Mouse (Mus musculus): ENCODE results near the gene Taf12. TPM values are rescaled to one million over a fixed set of nuclear protein-coding genes. Genes with fewer than 3 reads are reported as not detected.

Gene Taf12
- polyA plus RNA-seq, 2 experiments = 24.5 to 48.7 TPM

DNA sequence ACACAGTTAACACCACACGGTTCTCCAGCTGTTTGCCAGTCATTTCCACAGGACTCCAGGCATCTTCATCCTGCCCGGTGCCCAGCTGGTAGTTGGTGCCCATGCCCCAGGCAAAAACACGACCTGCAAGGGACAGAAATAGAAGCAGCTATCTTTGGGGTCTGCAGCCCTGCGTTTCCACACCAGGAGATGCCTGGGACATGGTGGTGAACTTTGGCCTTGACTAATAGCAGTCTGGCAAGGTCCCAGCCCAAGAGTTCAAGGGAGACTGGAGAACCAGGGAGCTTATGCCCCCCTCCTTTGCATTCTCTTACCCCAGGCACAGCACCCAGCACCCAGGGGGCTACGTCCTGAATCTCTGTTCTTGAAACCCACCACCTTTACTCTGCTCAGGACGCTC is 58.7 kb downstream of the Taf12 start:
- no peak overlapping the region for H3K27ac ChIP-seq
- DNase-seq (ENCODE audit: low read depth in 3 of 3, low spot score in 3 of 3) (no peak), ATAC-seq (ENCODE audit: insufficient read depth) (no peak)
- no peaks in the 10 kb centered on the region for H3K9me3 ChIP-seq (ENCODE audit: control insufficient read depth, low read length)
- no peak overlapping the region for H3K4me2 ChIP-seq (ENCODE audit: low read depth)
- TF ChIP-seq EP300 (IDR thresholded peaks at IDR 0.05; ENCODE audit: low read depth) = no peak
- TF ChIP-seq CTCF (IDR thresholded peaks at IDR 0.05; ENCODE audit: low read depth) = no peak
- H3K9ac ChIP-seq (replicated peaks) = no peak overlapping the region
- no peak overlapping the region for H3K4me3 ChIP-seq (ENCODE audit: insufficient read depth in 1 of 2, low read depth in 2 of 2, low read length in 2 of 2)
- peaks cover 9 to 12% of the 10 kb centered on the region in 2 experiments for H3K4me1 ChIP-seq (replicated peaks; ENCODE audit: control insufficient read depth in 2 of 2, insufficient read depth in 2 of 2, low read length in 1 of 2)
- H3K27me3 ChIP-seq (ENCODE audit: control insufficient read depth, insufficient read depth, low read length) = no peaks in the 10 kb centered on the region
- H3K36me3 ChIP-seq (replicated peaks; ENCODE audit: control insufficient read depth, insufficient read depth, low read depth) = peaks cover 60% of the 10 kb centered on the region
- 77% methylated on average over 6 of the region's 6 CpGs for whole genome bisulfite sequencing (ENCODE audit: insufficient replicate concordance)

DNA sequence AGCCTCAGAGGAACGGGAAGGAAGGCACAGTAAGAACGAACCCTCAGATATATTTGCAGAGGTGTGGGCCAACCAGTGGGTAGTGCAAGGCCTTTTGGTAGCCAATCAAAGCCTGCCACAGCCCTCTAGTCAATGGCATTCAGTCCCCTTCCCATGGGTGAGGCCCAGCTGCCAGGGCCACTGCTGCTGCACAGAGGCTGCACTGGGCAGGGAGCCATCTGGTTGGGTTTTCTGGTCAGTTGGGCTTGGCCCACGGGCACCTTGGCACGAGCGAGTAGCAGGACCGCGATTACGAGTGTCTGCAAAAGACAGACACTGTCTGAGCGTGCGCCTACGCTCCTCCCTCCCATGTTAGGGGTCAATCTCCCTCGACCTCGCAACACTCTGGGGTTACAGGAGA is 64.8 kb downstream of the Taf12 start:
- Histone ChIP-seq H3K9me3 (ENCODE audit: control insufficient read depth, low read length) (no peaks in the 10 kb centered on the region), H3K4me3 (ENCODE audit: insufficient read depth in 1 of 2, low read depth in 2 of 2, low read length in 2 of 2) (no peak overlapping the region), H3K4me1 (replicated peaks; ENCODE audit: control insufficient read depth in 2 of 2, insufficient read depth in 2 of 2, low read length in 1 of 2) (peaks cover 12 to 18% of the 10 kb centered on the region in 2 experiments), H3K36me3 (replicated peaks; ENCODE audit: control insufficient read depth, insufficient read depth, low read depth) (peaks cover 65% of the 10 kb centered on the region), H3K4me2 (ENCODE audit: low read depth) (no peak overlapping the region), H3K27me3 (ENCODE audit: control insufficient read depth, insufficient read depth, low read length) (no peaks in the 10 kb centered on the region), H3K27ac (no peak overlapping the region), H3K9ac (replicated peaks) (no peak overlapping the region)
- TF ChIP-seq CTCF (IDR thresholded peaks at IDR 0.05; ENCODE audit: low read depth) (no peak), EP300 (IDR thresholded peaks at IDR 0.05; ENCODE audit: low read depth) (no peak)
- DNase-seq (ENCODE audit: low read depth in 3 of 3, low spot score in 3 of 3) = no peak
- WGBS (ENCODE audit: insufficient replicate concordance) = 88% methylated on average over 13 of the region's 13 CpGs
- no peak for ATAC-seq (ENCODE audit: insufficient read depth)

DNA sequence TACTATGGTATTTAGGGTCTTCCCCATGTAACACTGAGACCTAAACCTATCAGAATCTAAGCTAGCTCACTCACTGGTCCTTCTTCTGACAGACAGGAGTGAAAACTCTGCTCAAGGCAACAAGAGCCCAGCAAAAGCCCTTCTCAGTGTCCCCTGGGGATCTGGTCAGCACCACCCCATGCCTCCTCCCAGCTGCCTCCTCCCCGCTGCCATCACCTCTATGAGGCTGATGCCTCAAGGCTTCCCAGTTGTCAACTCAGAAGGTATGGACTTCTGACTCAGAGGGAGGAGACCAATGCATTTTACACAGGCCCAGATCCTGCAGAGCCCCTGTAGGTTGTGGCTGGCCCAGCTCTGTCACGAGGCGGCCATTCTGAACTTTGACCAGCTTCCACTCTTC is 67.3 kb downstream of the Taf12 start:
- ATAC-seq (ENCODE audit: insufficient read depth) (no peak), DNase-seq (ENCODE audit: low read depth in 3 of 3, low spot score in 3 of 3) (no peak)
- Histone ChIP-seq H3K4me2 (ENCODE audit: low read depth) (no peak overlapping the region), H3K9me3 (ENCODE audit: control insufficient read depth, low read length) (no peaks in the 10 kb centered on the region), H3K36me3 (replicated peaks; ENCODE audit: control insufficient read depth, insufficient read depth, low read depth) (peaks cover 40% of the 10 kb centered on the region), H3K9ac (replicated peaks) (no peak overlapping the region), H3K4me1 (replicated peaks; ENCODE audit: control insufficient read depth in 2 of 2, insufficient read depth in 2 of 2, low read length in 1 of 2) (peaks cover 12 to 25% of the 10 kb centered on the region in 2 experiments), H3K4me3 (ENCODE audit: insufficient read depth in 1 of 2, low read depth in 2 of 2, low read length in 2 of 2) (no peak overlapping the region), H3K27me3 (ENCODE audit: control insufficient read depth, insufficient read depth, low read length) (no peaks in the 10 kb centered on the region), H3K27ac (no peak overlapping the region)
- no peak for TF ChIP-seq CTCF (IDR thresholded peaks at IDR 0.05; ENCODE audit: low read depth)
- no peak for TF ChIP-seq EP300 (IDR thresholded peaks at IDR 0.05; ENCODE audit: low read depth)
- 77% methylated on average over 3 of the region's 3 CpGs for WGBS (ENCODE audit: insufficient replicate concordance)

DNA sequence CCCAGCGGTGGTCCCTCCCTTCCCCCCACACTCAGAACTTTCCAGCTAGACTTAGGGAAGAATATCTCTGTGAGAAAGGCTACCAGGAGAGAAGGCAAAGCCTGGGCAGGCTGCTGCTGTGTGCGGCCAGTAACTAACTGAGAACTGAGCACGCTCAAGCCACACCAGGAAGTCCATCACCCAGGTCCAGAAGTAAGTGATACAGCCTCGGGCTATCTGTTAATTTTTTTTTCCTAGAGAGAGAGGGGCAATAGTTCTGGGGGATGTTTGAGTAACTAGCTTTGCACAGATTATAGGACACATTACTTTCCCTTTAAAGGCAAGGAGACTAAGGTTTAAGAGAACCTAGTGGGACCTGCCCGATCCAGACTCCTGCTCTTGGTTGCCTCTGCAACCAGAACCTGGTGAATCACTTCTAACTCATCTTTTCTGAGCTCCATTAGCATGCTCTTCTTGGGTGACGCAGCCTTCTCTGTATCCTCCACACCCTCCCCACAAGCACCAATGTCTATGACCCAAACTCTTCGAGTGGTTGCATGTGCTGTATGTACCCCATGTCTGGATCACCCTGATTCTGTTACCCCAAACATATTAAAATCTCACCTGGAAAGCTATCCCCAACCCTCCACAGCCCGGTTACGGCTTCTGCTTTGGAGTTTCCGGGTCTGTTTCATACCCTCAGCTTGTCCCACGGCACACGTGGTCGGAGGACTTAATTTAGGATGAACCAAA is 70.4 kb downstream of the Taf12 start:
- H3K4me3 ChIP-seq (ENCODE audit: insufficient read depth in 1 of 2, low read depth in 2 of 2, low read length in 2 of 2) = peak overlapping the region; percentile 72 to 79
- H3K36me3 ChIP-seq (replicated peaks; ENCODE audit: control insufficient read depth, insufficient read depth, low read depth) = peaks cover 10% of the 10 kb centered on the region
- H3K27me3 ChIP-seq (ENCODE audit: control insufficient read depth, insufficient read depth, low read length) = no peaks in the 10 kb centered on the region
- no peak for TF ChIP-seq EP300 (IDR thresholded peaks at IDR 0.05; ENCODE audit: low read depth)
- TF ChIP-seq CTCF (IDR thresholded peaks at IDR 0.05; ENCODE audit: low read depth) = no peak
- H3K4me2 ChIP-seq (ENCODE audit: low read depth) = peak overlapping the region; percentile 92
- peaks cover 12 to 27% of the 10 kb centered on the region in 2 experiments for H3K4me1 ChIP-seq (replicated peaks; ENCODE audit: control insufficient read depth in 2 of 2, insufficient read depth in 2 of 2, low read length in 1 of 2)
- DNase-seq (ENCODE audit: low read depth in 3 of 3, low spot score in 3 of 3) = peak in 1 of 3 experiments; percentile 52
- peak; percentile 51 for ATAC-seq (ENCODE audit: insufficient read depth)
- H3K9me3 ChIP-seq (ENCODE audit: control insufficient read depth, low read length) = no peaks in the 10 kb centered on the region
- 3% methylated on average over 13 of the region's 13 CpGs for WGBS (ENCODE audit: insufficient replicate concordance)
- H3K9ac ChIP-seq (replicated peaks) = peak overlapping the region; percentile 88
- peak overlapping the region; percentile 78 for H3K27ac ChIP-seq

Other genes starting within 250 kb of the Taf12 start
- 0.11 and 0.15 TPM in 2 replicates for gene Gm10300, start 199.7 kb upstream of the Taf12 start, polyA plus RNA-seq (2012; rRNA removed)
- gene Gm10300, start 199.7 kb upstream of the Taf12 start, polyA plus RNA-seq (2014; fragmentation: Nextera tagmentation; extraction: Ambion mirVana) = 0.32 and 0.40 TPM in 2 replicates
- gene Epb41, start 199.1 kb upstream of the Taf12 start, polyA plus RNA-seq (2012; rRNA removed) = 105 and 113 TPM in 2 replicates
- 153 and 166 TPM in 2 replicates for gene Epb41, start 199.1 kb upstream of the Taf12 start, polyA plus RNA-seq (2014; fragmentation: Nextera tagmentation; extraction: Ambion mirVana)
- gene Oprd1, start 129.9 kb upstream of the Taf12 start, polyA plus RNA-seq (2012; rRNA removed) = 0.03 and 0.04 TPM in 2 replicates
- 0.04 TPM in 1 of 2 replicates, not detected in the other for gene Oprd1, start 129.9 kb upstream of the Taf12 start, polyA plus RNA-seq (2014; fragmentation: Nextera tagmentation; extraction: Ambion mirVana)
- gene Ythdf2, start 62.1 kb upstream of the Taf12 start, polyA plus RNA-seq (2012; rRNA removed) = 5.5 and 8.5 TPM in 2 replicates
- gene Ythdf2, start 62.1 kb upstream of the Taf12 start, polyA plus RNA-seq (2014; fragmentation: Nextera tagmentation; extraction: Ambion mirVana) = 29.3 and 31.7 TPM in 2 replicates
- 6.3 and 8.1 TPM in 2 replicates for gene Gmeb1, start 12.8 kb upstream of the Taf12 start, polyA plus RNA-seq (2012; rRNA removed)
- 9.9 and 12.2 TPM in 2 replicates for gene Gmeb1, start 12.8 kb upstream of the Taf12 start, polyA plus RNA-seq (2014; fragmentation: Nextera tagmentation; extraction: Ambion mirVana)
- 0.33 and 0.47 TPM in 2 replicates for gene Rab42, start 29.0 kb downstream of the Taf12 start, polyA plus RNA-seq (2012; rRNA removed)
- 0.25 and 0.27 TPM in 2 replicates for gene Rab42, start 29.0 kb downstream of the Taf12 start, polyA plus RNA-seq (2014; fragmentation: Nextera tagmentation; extraction: Ambion mirVana)
- 7.0 and 8.8 TPM in 2 replicates for gene Trnau1ap, start 55.2 kb downstream of the Taf12 start, polyA plus RNA-seq (2012; rRNA removed)
- 36.6 and 36.7 TPM in 2 replicates for gene Trnau1ap, start 55.2 kb downstream of the Taf12 start, polyA plus RNA-seq (2014; fragmentation: Nextera tagmentation; extraction: Ambion mirVana)
- gene Rcc1, start 79.2 kb downstream of the Taf12 start, polyA plus RNA-seq (2012; rRNA removed) = 21.5 and 22.2 TPM in 2 replicates
- 27.2 and 32.0 TPM in 2 replicates for gene Rcc1, start 79.2 kb downstream of the Taf12 start, polyA plus RNA-seq (2014; fragmentation: Nextera tagmentation; extraction: Ambion mirVana)
- gene Phactr4, start 148.1 kb downstream of the Taf12 start, polyA plus RNA-seq (2012; rRNA removed) = 6.2 and 7.4 TPM in 2 replicates
- gene Phactr4, start 148.1 kb downstream of the Taf12 start, polyA plus RNA-seq (2014; fragmentation: Nextera tagmentation; extraction: Ambion mirVana) = 10.9 and 14.0 TPM in 2 replicates
- 4.0 and 4.3 TPM in 2 replicates for gene Med18, start 189.5 kb downstream of the Taf12 start, polyA plus RNA-seq (2012; rRNA removed)
- gene Med18, start 189.5 kb downstream of the Taf12 start, polyA plus RNA-seq (2014; fragmentation: Nextera tagmentation; extraction: Ambion mirVana) = 3.4 and 3.9 TPM in 2 replicates
- gene Sesn2, start 236.1 kb downstream of the Taf12 start, polyA plus RNA-seq (2012; rRNA removed) = 3.4 TPM in 2 replicates
- gene Sesn2, start 236.1 kb downstream of the Taf12 start, polyA plus RNA-seq (2014; fragmentation: Nextera tagmentation; extraction: Ambion mirVana) = 3.3 and 4.1 TPM in 2 replicates

Data from liver, embryonic 14.5 days (tissue).